Mouse (Mus musculus): ENCODE measurements around the gene Prtn3.
A peak's percentile ranks its signal among the peaks of the same experiment; 100 is the strongest.

Gene Prtn3

DNA sequence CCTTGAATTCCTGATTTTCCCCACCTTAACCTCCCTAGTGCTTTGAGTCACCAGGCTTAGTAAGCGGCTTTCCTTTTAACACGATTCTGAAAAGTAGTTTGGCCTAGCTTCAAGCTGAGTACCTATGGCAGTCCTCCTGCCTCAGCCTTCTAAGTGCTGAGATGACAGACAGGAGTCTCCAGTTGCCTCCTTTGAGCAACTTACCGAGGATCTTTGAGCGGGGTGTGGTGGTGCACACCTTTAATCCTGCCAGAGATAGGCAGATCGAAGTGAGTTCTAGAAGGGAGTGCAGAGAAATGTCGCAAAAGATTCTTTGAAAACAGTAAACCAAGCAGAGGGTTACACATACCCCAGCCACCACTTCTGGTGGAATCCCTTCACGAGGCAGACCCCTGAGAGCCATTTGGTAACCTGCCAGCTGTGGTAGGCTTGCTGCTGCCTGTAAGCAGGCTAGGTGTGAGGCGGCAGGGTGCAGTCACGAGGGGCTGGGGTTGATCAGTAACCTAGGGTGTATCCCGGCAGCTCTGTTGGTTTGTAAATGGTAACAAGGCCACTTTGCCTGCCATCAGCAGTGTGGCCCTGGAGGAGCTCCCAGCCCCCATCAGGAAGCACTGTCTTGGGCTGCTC lies 18.6 kb upstream of the Prtn3 start:
- DNase-seq: peak; percentile 96

- DNase-seq: peak; percentile 33
Measured at GRCm38 (mm10) chr10:79856280-79856679, 18.0 kb upstream of the Prtn3 start.

GRCm38 (mm10) chr10:79856704-79857451 lies 17.4 kb upstream of the Prtn3 start:
- peak; percentile 25 for DNase-seq

GRCm38 (mm10) chr10:79857452-79857811 lies 16.8 kb upstream of the Prtn3 start:
- peak; percentile 81 for DNase-seq

- no peak for DNase-seq
Measured at GRCm38 (mm10) chr10:79857894-79858293, 16.4 kb upstream of the Prtn3 start.

GRCm38 (mm10) chr10:79858416-79859074 lies 15.7 kb upstream of the Prtn3 start:
- DNase-seq: peak; percentile 70

GRCm38 (mm10) chr10:79859116-79859515 lies 15.2 kb upstream of the Prtn3 start:
- DNase-seq: no peak

GRCm38 (mm10) chr10:79860079-79860911 lies 14.0 kb upstream of the Prtn3 start:
- peak; percentile 25 for DNase-seq

DNA sequence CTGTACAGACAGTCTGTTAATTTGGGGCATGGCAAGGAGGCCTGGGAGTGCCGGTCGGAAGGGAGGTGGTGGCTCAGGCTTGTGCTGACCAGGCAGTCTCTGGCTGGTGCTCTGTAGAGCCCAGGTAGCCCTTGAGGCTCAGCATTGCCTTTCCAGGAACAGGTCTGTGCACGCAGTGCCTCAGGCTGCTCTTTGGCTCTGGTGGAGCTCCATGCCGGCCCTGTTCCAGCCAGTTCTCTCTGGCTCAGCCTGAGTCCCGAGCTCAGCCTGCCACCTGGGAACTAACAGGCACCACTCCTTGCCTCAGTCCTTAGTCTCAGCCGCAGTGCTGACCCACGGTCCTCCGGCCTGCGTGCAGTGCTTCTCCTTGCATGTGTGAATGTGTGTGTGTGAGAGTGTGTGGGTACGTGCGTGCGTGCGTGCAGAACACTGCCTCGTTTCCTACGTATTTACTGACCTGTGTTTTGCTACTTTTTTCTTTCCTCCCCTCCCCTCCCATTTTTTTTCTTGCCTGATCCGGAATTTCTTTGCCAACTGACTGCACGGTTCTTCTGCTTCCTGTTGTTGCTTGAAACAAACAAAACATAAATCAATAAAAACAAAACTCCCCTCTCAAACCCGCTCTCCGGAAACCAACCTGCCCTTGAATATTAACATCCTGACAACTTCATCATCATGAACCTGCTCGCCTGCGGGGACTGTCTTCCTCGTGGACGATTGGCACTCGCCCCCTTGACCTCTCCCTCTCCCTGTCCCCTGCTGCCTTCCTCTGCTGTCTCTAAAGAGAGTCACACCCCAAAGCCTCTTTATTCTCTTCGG lies 12.8 kb upstream of the Prtn3 start:
- DNase-seq: peak; percentile 76

- peak; percentile 14 for DNase-seq
Measured at GRCm38 (mm10) chr10:79862049-79862788, 12.1 kb upstream of the Prtn3 start.

DNA sequence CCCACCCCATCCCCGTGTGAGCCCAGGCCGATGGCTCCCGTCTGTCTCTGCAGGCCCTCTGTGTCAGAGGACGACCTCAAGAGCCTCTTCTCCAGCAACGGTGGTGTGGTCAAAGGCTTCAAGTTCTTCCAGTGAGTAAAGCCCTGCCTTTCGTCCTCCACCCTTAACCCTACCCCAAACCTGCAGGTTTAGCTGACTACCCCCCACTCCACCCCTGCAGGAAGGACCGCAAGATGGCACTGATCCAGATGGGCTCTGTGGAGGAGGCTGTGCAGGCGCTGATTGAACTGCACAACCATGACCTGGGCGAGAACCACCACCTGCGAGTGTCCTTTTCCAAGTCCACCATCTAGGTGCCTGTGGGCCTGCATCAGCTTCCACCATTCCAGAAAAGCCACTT lies 11.4 kb upstream of the Prtn3 start:
- peak; percentile 35 for DNase-seq

GRCm38 (mm10) chr10:79864351-79865188 lies 9.7 kb upstream of the Prtn3 start:
- DNase-seq: peak; percentile 32

- DNase-seq: peak; percentile 17
Measured at GRCm38 (mm10) chr10:79865189-79865601, 9.1 kb upstream of the Prtn3 start.

DNA sequence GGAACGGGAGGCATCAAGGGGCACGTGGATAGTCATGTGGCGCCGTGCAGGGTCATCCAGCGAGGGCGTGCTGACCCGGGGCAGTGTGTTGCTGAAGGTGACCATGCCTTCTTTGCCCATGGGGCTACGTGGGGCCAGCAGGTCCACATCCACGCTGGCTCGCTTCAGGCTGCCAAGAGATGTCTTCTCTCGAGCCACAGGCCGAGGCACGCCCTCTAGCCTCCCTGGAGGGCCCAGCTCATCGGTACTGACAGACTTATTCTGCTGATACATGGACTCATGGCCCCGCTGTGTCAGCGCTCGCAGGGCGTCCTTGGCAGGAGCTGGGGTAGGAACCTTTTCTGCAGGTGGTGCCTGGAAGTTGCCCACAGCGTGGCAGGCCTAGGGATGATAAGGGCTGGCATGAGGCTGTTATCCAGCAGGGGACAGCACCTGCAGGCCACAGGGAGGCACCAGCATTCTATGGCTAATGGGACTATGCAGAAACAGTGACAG lies 8.4 kb upstream of the Prtn3 start:
- peak; percentile 73 for DNase-seq

DNA sequence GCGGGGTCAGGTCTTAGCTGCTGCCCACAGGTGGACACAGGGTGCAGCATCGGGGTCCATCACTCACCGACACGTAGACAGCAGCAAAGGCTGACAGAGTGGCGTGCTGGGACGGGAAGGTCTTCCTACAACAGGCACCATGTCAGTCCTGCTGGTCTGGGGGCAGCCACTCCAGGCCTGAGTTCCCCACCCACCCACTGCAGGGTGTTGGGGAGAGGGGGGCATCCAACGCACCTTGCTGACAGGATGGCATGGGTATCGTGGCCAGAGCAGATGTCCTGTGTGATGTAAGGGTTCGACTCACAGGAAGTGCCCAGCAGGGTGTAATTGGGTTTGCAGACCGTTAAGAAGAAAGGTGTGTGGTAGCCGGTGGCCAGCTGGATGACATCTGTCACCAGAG lies 7.7 kb upstream of the Prtn3 start:
- DNase-seq: no peak

DNA sequence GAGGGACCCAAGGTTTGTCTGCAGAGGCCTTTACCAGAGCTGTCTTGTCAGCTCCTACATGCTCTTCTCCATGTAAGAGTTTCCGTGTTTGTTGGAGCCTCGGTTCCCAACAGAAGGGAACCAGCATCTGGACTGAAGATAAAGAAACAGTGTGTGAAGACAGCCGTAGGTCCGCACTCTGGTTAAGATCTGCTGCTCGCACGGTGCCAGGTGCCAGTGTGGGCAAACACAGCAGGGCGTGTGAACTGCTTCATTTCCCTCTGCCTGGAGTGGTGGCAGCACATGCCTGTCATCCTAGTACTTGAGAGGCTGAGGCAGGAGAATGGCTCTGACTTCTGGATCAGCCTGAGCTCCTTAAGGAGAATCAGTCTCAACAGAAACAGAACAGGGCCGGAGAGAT lies 2.4 kb upstream of the Prtn3 start:
- no peak for DNase-seq

DNA sequence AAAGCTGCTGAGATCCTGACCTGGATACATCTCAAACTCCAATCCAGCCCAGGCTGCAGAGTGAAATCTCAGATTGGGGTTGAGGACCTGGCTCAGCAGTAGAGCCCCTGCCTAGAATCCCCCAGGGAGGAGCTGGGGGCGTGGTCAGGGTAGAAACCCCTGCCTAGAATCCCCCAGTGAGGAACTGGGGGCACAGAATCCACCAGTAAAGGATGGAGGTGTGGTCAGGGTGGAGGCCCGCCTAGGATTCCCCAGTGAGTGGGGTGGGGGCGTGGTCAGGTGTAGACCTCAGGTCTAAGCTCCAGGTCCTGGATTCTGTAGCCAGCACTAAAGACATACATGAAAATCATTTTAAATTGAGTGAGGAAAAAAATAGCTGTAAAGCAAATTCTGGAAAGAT lies 1.4 kb upstream of the Prtn3 start:
- DNase-seq: no peak

DNA sequence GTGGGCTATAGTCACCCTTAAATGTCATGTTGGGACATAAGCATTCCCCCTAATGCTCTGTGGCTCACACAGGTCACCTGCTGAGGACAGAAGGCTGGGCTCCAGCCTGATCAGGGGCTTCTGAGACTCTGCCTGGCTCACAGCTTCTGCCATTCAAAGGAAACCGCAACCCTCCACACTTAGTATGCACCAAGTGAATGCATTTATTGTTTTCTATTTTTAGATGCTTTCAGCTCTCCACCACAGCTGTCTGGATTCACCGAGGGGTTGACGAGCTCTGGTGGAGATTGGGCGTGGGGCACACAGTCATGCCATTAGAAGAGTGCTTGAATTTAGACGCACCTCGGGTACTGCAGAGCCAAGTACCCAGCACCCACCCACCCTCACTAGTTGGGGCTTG lies 963 bp upstream of the Prtn3 start:
- DNase-seq: no peak

DNA sequence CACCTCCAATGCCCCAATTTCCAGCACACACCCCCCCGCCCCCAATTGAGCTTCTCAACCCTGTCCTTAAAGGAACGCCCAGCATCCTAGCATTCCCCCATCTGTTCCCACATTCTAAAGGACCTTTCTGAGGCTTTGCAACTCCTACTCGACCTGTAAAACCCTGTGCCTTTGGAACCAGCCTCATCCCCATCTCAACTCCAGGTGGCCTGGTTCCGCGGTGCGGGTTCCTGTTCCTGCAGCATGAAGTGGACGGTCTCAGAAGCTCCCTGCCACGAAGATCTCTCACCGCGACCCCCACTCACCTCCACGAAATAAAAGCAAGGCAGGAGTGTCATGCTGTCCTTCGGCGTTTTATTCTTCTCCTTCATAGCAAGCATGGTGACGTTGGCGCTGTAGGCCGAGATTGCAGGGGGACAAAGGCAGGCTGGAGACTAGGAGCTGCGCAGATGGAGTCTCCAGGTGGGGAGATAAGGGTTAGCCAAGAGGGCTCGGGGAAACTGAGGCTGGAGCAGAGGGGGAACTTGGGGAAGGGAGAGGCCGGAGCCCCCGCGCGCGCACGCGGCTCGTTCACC lies 474 bp upstream of the Prtn3 start:
- DNase-seq: no peak

DNA sequence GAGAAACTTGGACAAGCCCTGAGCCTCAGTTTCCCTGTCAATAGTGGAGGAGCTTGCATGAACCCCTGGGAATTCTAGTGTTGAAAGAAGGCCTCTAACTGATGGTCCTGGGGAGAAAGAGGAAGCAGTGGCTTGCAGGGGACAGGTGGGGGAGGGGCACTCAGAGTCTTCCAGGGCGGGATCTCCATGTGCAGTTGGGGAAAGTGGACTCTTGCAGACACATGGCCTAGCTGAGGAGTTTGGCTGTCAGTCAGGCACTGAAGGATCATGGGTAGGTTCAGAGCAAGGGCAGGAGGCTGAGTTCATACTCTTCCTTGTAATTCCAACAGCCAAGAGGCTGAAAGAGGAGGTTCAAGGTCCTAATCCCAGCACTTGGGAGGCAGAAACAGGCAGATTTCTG lies 2.9 kb downstream of the Prtn3 start:
- DNase-seq: no peak
